Mouse (Mus musculus): ENCODE measurements around the gene Traf3ip2. TPM values are rescaled to one million over a fixed set of nuclear protein-coding genes. Genes with fewer than 3 reads are reported as not detected.
A peak's percentile ranks its signal among the peaks of the same experiment; 100 is the strongest.

Gene Traf3ip2
- polyA plus RNA-seq, 1 experiment = 2.8 TPM

DNA sequence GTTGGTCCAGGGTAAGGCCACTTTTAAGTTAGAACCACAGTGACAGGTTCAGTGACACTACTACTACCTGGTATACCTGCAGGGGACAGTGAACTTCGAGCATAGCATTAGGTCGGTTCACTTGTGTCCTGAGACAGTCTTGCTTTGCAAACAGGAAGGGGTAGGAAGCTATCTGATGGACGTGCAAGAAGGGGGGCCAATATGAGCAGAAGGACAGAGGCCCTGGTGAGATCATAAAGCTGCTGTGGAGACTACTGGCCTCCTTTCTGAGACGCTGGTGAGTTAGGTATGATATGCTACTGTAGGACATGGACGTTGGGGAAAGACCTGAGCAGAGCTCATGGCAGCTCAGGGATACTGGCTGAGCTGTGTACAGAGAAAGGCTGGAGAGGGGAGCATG, 7.9 kb downstream of the Traf3ip2 start:
- TF ChIP-seq POLR2A (IDR thresholded peaks at IDR 0.05; ENCODE audit: borderline replicate concordance, extremely low read depth, insufficient read depth, insufficient read length, poor library complexity, severe bottlenecking) (no peak), CTCF (IDR thresholded peaks at IDR 0.05; ENCODE audit: borderline replicate concordance, extremely low read depth, insufficient read depth, insufficient read length) (no peak)
- no peak for DNase-seq (ENCODE audit: low read depth)

DNA sequence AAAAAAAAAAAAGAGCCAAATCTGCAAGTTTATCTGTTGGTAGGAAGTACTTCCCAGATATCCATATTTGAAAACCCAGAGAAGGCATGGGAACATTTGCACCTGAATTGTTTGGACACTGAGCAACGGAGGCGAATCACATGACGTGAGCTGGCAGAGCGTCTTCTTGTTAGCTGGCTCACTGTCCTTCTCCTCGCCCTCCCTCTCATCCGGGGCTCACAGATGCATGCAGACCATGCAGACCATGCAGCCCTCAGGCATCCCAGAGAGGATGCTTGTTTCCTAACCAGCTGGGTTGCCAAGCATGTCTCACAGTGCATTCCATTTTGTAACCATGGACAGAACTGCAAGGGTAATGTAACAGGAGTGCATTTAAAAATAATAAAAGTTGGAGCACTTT, 11.1 kb downstream of the Traf3ip2 start:
- TF ChIP-seq POLR2A (IDR thresholded peaks at IDR 0.05; ENCODE audit: borderline replicate concordance, extremely low read depth, insufficient read depth, insufficient read length, poor library complexity, severe bottlenecking) (no peak), CTCF (IDR thresholded peaks at IDR 0.05; ENCODE audit: borderline replicate concordance, extremely low read depth, insufficient read depth, insufficient read length) (no peak)
- peak; percentile 57 for DNase-seq (ENCODE audit: low read depth)

DNA sequence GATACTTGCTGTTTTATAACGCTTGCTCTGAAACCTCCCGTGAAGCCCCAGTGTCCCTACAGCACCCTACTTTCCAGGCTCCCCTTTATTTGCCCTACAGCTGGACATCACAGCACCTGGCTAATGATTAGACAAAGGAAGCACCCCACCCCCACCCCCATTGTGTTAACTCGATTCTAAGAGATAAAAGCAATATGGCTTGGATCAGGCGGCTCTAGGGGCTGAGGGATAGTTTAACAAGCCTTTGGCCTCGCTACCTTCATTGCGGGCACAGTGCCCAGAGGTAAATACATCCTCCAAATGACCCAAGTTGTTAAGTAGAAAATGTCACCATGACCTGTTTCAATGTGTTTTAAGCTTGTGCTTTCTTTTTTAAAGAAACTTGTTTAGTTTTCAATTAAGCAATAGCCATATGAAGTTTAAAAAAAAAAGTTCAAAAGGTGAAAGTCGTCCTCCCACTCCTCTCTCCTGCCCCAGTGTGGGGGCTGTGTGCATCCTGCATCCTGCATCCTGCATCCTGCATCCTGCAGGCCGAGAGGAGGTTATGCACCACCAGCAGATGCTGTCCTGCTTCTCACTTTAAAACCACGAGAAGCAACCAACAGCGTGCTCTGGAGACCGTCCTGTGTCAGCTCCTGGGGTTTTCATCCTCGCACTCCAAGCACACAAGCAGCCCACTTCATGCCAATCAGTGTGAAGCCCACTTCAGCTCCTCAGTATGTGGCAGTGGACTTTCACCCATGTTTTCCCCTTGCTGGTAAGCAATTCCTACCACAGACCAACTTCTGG, 12.3 kb downstream of the Traf3ip2 start:
- no peak for DNase-seq (ENCODE audit: low read depth)
- TF ChIP-seq POLR2A (IDR thresholded peaks at IDR 0.05; ENCODE audit: borderline replicate concordance, extremely low read depth, insufficient read depth, insufficient read length, poor library complexity, severe bottlenecking) = no peak
- TF ChIP-seq CTCF (IDR thresholded peaks at IDR 0.05; ENCODE audit: borderline replicate concordance, extremely low read depth, insufficient read depth, insufficient read length) = no peak

DNA sequence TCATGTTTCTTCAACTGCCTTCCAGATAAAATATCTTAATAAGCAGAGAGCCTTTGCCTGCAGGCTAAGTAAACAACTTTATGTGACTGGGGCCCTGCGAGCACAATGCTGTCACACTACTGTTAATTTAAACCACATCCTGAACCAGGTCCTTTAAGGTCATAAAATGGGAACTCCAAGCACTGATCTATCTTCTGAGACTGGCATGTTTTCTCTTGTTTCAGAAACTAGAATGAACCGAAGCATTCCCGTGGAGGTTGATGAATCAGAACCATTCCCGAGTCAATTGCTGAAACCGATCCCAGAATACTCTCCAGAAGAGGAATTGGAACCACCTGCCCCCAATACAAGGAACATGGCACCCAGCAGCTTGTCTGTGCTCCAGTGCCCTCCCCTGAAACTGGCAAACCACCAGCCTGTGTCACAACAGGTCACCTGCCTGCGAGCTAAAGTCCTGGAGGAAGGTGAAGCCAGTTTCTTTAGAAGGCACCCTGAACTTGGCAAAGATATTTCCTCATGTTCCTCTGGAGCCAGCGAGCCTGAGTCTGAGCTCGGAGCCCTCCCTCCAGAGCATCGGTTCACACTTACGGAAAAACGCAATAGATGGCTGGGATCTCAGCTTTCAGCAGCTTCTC, 13.0 kb downstream of the Traf3ip2 start:
- DNase-seq (ENCODE audit: low read depth) = no peak
- no peak for TF ChIP-seq POLR2A (IDR thresholded peaks at IDR 0.05; ENCODE audit: borderline replicate concordance, extremely low read depth, insufficient read depth, insufficient read length, poor library complexity, severe bottlenecking)
- TF ChIP-seq CTCF (IDR thresholded peaks at IDR 0.05; ENCODE audit: borderline replicate concordance, extremely low read depth, insufficient read depth, insufficient read length) = no peak

DNA sequence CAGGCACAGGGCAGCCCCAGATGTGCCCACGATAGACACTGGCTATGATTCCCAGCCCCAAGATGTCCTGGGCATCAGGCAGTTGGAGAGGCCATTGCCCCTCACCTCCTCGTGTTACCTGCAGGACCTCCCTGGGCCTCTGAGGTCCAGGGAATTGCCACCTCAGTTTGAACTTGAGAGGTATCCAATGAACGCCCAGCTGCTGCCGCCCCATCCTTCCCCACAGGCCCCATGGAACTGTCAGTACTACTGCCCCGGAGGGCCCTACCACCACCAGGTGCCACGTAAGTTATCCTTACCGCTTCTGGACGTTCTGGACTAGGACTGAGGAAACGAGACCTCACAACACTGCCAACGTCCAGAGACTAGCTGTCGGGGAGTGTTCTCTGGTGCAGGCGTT, 13.6 kb downstream of the Traf3ip2 start:
- DNase-seq (ENCODE audit: low read depth) = no peak
- TF ChIP-seq CTCF (IDR thresholded peaks at IDR 0.05; ENCODE audit: borderline replicate concordance, extremely low read depth, insufficient read depth, insufficient read length) = no peak
- TF ChIP-seq POLR2A (IDR thresholded peaks at IDR 0.05; ENCODE audit: borderline replicate concordance, extremely low read depth, insufficient read depth, insufficient read length, poor library complexity, severe bottlenecking) = no peak

DNA sequence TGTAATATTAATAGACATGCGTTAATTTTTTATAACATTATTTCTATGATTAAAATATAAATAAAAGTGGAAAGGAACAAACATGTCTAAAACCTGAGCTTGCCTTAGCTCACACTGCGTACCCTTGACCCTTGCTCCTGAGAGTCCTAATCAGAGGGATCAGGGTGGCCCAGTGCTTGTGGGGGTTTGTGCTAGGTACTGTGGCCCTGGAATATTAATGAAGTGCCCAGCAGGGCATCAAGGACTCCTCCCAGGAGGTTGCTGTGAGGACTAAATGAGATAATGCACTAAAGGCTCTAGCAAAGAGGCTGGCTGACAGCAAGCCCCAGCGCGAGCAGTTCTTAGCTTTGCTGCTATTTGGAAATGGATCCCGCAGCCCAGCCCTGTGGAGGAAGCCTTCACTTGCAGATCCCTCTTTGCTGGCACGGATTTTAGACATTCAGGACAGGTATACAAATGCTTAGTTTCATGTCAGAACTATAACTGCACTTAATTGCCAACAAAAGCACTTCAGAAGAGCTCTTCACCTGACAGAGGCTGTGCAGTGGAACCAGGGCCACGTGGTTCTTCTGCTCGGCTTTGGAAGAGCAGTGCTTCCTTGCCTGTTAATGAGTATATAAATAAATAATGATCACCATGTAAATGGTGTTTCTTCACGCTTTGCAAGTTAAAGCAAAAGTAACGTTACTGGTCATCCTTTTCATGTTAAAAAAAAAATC, 16.2 kb downstream of the Traf3ip2 start:
- peak; percentile 54 for DNase-seq (ENCODE audit: low read depth)
- TF ChIP-seq CTCF (IDR thresholded peaks at IDR 0.05; ENCODE audit: borderline replicate concordance, extremely low read depth, insufficient read depth, insufficient read length) (no peak), POLR2A (IDR thresholded peaks at IDR 0.05; ENCODE audit: borderline replicate concordance, extremely low read depth, insufficient read depth, insufficient read length, poor library complexity, severe bottlenecking) (no peak)

DNA sequence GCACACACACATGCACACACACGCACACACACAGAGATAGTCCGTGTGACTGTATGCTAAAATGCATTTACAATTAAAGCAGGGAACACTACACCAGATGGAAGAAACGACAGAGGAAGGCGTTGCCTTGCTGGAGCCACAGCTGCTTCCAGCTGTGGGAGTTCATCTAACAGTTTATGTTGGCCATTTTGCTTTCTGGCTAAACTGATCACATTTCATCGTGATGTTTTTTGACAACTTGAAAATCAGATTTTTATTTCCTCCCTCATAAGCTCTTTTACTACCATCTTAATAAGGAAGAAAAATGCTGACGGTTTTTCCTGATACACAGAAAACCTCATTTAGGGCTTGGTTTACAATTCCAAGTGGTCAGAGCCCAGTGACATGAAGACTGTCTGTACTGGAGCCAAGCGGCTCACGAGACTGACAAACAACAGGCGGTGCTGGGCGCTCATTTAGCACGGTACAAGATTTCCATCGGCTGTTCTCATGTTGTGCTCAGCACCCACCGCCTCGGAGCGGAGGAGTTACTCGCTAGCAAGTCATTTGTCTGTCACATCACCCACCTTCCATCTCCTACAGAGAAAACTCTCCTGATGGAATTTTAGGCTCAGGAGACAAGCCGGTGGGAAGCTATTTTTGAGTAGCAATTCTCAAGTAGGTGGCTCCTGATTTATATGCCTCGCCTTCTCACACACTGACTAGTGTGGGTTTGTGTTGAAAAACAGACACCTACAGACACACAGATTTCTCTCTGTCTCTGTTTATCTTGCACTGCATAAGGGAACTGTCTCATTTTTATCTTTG, 17.2 kb downstream of the Traf3ip2 start:
- DNase-seq (ENCODE audit: low read depth) = peak; percentile 84
- TF ChIP-seq POLR2A (IDR thresholded peaks at IDR 0.05; ENCODE audit: borderline replicate concordance, extremely low read depth, insufficient read depth, insufficient read length, poor library complexity, severe bottlenecking) (no peak), CTCF (IDR thresholded peaks at IDR 0.05; ENCODE audit: borderline replicate concordance, extremely low read depth, insufficient read depth, insufficient read length) (no peak)

DNA sequence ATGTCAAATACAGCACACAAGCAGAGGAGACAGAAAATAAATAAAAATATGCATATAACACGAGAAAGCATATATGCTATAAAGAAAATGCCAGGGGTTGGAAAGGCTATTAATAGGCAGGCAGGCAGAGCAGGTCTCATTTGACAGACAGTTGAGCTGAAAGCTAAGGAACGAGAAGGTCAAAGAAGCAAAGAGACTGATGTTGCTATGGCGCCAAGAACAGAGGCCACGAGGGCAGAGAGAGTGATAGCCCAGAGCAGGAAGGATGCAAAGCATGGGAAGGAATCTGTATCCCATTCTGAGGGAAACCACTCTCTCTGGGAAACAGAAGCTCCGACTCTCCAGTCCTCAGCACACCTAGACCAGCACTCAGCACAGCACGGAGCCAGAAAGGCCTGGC, 18.1 kb downstream of the Traf3ip2 start:
- TF ChIP-seq POLR2A (IDR thresholded peaks at IDR 0.05; ENCODE audit: borderline replicate concordance, extremely low read depth, insufficient read depth, insufficient read length, poor library complexity, severe bottlenecking) (no peak), CTCF (IDR thresholded peaks at IDR 0.05; ENCODE audit: borderline replicate concordance, extremely low read depth, insufficient read depth, insufficient read length) (no peak)
- DNase-seq (ENCODE audit: low read depth) = no peak

DNA sequence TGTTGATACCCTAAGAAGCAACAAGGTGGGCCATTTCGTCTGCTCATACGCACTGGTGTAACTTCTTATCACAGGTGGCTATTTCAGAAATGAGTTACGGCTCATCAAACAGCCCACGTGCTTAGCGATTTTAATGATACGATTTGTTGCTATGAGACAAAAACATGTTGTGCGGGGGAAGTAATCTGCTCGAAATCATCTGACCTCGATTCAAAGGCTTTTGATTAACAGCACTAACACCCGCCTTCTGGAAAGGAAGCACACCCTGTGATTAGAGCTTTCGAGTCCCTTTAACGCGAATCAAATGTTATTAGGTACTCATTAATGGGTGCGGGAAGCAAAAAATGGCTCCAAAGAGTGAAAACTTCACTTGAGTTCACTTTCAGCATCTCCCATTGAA, 18.9 kb downstream of the Traf3ip2 start:
- no peak for TF ChIP-seq CTCF (IDR thresholded peaks at IDR 0.05; ENCODE audit: borderline replicate concordance, extremely low read depth, insufficient read depth, insufficient read length)
- no peak for TF ChIP-seq POLR2A (IDR thresholded peaks at IDR 0.05; ENCODE audit: borderline replicate concordance, extremely low read depth, insufficient read depth, insufficient read length, poor library complexity, severe bottlenecking)

DNA sequence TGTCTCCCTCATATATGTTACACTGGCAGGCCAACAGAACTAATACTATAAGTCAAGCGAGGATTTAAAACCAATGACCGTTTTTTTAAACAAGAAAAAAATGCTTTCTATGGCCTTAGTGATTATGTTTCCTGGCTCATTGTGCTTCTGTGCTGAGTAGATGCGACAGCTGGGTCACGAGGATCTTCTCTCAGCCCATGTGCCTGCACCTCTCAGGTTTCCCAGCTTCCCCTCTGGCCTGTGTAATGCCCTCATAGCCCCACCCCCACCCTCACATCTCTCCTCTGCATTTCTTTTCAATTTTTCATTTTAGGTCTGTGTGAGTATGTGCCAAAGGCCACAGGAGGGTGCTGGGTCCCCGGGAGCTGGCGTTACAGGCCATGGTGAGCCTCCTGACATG, 20.6 kb downstream of the Traf3ip2 start:
- TF ChIP-seq CTCF (IDR thresholded peaks at IDR 0.05; ENCODE audit: borderline replicate concordance, extremely low read depth, insufficient read depth, insufficient read length) (no peak), POLR2A (IDR thresholded peaks at IDR 0.05; ENCODE audit: borderline replicate concordance, extremely low read depth, insufficient read depth, insufficient read length, poor library complexity, severe bottlenecking) (no peak)
- no peak for DNase-seq (ENCODE audit: low read depth)

More for the DNA sequence above, 18.9 kb downstream of the Traf3ip2 start:
- DNase-seq (ENCODE audit: low read depth) = peak; percentile 73

All from brain, embryonic 14.5 days (tissue).